Mouse (Mus musculus) mouse trophoblast stem cell (cell line): ENCODE measurements around the gene Olfr654.

Experiments
- in situ Hi-C, 2 experiments: fragments of 300-500 bp; cut with MseI, MboI; formaldehyde crosslinking; loops; 2 replicates in 1 of 2; 3 replicates in 1 of 2; pipeline ENCODE4 v1.15.1; 2025

The Olfr654 gene

GRCm38 (mm10) chr7:104586725-104587124, at the start of gene Olfr654:
Olfr654 (plus strand) TSS chr7:104587025.
- in situ Hi-C loops, result no loop called here

GRCm38 (mm10) chr7:104549833-104550232, 37.0 kb upstream of the Olfr654 start, which contains the start of gene Olfr651:
Olfr651 (plus strand) TSS chr7:104550133.
- in situ Hi-C loops, result no loop called here

GRCm38 (mm10) chr7:104552700-104553099, 34.1 kb upstream of the Olfr654 start:
- in situ Hi-C loops, result no loop called here

GRCm38 (mm10) chr7:104560601-104561000, 26.2 kb upstream of the Olfr654 start, which contains the start of gene Olfr652:
Olfr652 (plus strand) TSS chr7:104560901.
- in situ Hi-C loops, result no loop called here

- in situ Hi-C loops, result no loop called here
Observed at GRCm38 (mm10) chr7:104577014-104577413, 9.8 kb upstream of the Olfr654 start, which contains the start of gene Olfr653. Olfr653 (plus strand) TSS chr7:104577314.

GRCm38 (mm10) chr7:104580846-104581245, 6.0 kb upstream of the Olfr654 start:
- in situ Hi-C loops, result no loop called here

- in situ Hi-C loops, result no loop called here
Observed at GRCm38 (mm10) chr7:104581429-104581828, 5.4 kb upstream of the Olfr654 start.

GRCm38 (mm10) chr7:104588274-104588673, 1.4 kb downstream of the Olfr654 start:
- in situ Hi-C loops, result no loop called here

GRCm38 (mm10) chr7:104601679-104602078, 14.9 kb downstream of the Olfr654 start, which contains the start of gene Olfr655:
Olfr655 (minus strand) TSS chr7:104601779.
- in situ Hi-C loops, result no loop called here

GRCm38 (mm10) chr7:104603173-104603572, 16.3 kb downstream of the Olfr654 start:
- in situ Hi-C loops, result no loop called here

- in situ Hi-C loops, result no loop called here
Observed at GRCm38 (mm10) chr7:104604727-104605126, 17.9 kb downstream of the Olfr654 start.

- in situ Hi-C loops, result no loop called here
Observed at GRCm38 (mm10) chr7:104613655-104614054, 26.8 kb downstream of the Olfr654 start, which contains the start of gene Olfr656. Olfr656 (plus strand) TSS chr7:104613955.

GRCm38 (mm10) chr7:104624494-104624893, 37.7 kb downstream of the Olfr654 start, which contains the start of gene Olfr657:
Olfr657 (plus strand) TSS chr7:104624794.
- in situ Hi-C loops, result no loop called here
